Mouse (Mus musculus) right cerebral cortex, postnatal 36 days (tissue): ENCODE results near the gene Prkn.

Experiments used
- DNase-seq, 2 experiments: peaks; one replicate each; pipeline ENCODE4 v3.0.0; 2022; ENCODE audit warnings: low spot score in 2 of 2, mixed read lengths in 1 of 2

Prkn gene

GRCm38 (mm10) chr17:10987040-10987439 is 146.9 kb downstream of the Prkn start:
- DNase-seq = no peak

- DNase-seq = no peak
Measured at GRCm38 (mm10) chr17:10997291-10997690, 157.1 kb downstream of the Prkn start.

GRCm38 (mm10) chr17:11023371-11023770 is 183.2 kb downstream of the Prkn start:
- DNase-seq = no peak

DNA sequence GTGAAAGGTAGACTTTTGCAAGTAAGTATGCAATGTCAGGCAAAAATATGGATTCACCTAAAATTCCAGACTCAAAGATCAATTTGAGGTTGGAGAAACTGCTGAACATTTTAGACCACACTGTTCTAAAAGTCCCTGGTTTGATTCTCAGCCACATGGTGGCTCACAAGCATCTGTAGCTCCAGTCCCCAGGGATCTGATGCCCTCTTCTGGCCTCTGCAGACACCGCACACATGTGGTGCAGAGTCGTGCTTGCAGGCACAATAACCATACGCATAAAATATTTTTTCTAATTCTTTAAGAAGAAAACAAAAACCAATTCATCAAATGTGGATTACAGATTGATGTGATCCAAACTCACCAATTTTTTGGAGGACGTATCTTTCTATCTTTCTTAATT is 189.2 kb downstream of the Prkn start:
- DNase-seq = no peak

DNA sequence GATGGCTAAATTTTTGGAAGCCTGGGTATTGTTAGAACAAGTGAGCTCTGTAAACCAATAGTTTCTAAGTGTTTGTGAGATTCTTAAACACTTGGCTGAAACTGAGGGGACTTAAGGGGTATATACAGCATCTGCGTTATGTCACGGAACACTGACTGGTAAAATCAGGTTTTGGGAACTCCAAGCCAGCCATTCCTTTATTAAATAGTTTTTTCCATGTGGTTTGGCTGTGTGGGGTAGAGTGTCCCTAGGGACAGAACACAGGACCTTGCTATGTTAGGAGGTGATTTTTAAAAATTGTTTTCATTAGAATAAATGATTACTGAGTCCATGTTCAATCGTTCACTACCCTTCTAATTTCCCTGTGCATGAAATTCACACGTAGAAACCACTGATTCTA is 190.8 kb downstream of the Prkn start:
- no peak for DNase-seq

- DNase-seq = no peak
Measured at GRCm38 (mm10) chr17:11032366-11032765, 192.2 kb downstream of the Prkn start.

- DNase-seq = no peak
Measured at GRCm38 (mm10) chr17:11033594-11033993, 193.4 kb downstream of the Prkn start.

GRCm38 (mm10) chr17:11038272-11038671 is 198.1 kb downstream of the Prkn start:
- DNase-seq = no peak

GRCm38 (mm10) chr17:11058986-11059385 is 218.8 kb downstream of the Prkn start:
- DNase-seq = no peak

DNA sequence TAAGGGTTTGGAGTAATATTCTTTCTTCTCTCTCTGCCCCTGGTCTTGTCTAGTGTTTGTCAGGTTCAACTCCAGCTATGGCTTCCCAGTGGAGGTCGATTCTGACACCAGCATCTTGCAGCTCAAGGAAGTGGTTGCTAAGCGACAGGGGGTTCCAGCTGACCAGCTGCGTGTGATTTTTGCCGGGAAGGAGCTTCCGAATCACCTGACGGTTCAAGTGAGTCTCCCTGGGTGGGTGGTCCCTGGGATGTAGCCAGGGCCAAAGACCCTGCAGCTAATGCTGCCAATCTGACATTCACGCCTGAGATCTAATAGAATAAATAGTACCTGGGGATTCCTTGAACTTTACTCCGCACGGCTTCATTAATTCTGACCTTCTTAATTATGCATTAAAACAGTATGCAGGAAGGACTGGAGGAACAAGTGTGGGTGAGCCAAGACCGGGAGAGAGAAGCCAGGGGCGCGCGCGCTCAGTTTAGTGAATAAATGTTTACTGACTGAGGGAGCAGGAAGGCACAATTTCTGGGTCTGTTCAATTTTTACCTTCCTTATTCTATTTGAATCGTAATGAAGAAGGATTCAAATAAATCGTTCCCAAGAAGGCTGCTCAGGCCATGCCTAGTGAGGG is 227.0 kb downstream of the Prkn start:
- DNase-seq = no peak

DNA sequence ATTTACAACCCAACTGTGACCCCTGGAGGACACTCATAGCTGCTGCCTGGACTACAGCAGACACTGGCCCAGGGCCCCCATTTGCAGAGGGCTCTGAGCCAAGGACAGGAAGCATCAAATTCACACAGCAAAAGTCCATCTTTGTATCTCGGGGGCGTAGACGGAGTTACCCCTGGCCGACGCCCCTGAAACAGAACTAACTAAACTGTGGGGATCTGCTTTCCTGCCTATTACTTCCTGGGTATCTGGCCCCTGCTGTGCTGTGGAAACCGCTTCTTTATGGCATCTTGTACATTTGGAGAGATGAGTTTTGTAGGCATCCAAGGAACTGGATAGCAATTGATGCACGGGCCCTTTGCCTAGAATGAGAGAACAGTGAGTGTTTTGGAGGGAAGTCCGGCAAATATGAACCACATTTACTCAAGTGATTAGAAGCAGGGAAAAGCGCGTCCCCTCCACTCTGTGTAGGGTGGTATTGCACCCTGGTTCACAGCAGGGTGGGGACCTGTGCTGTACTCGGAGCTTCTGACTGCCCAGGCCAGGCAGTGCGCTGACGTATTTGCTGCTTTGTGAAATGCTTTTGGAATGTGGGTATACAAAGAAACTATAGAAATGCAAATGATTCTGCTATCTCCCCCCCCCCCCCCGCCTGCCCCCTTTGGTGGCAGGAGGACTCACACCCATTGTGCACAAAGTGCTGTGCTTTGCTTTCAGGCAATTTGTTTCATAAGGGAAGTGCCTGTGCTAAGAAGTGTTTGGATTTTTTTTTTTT is 227.7 kb downstream of the Prkn start:
- DNase-seq = no peak

DNA sequence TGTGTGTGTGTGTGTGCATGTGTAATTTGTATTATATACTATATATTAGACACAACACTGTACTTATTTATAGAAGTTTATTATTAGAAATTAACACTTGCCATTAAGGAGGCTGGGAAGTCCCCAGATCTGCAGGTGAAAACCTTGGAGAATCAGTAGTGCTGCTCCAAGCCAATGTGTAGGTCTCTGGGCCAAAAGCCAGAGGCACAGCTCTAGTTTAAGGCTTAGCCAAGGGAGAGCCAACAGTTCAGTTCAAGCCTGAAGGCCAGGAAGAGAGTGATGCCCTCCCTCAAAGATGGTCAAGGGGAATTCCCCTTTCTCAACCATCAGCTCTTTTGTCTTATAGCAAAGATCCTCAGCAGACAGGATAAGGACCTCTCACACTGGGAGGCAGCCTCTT is 230.8 kb downstream of the Prkn start:
- no peak for DNase-seq

GRCm38 (mm10) chr17:11076319-11076903 is 236.2 kb downstream of the Prkn start:
- peak; percentile 36 to 41 for DNase-seq

DNA sequence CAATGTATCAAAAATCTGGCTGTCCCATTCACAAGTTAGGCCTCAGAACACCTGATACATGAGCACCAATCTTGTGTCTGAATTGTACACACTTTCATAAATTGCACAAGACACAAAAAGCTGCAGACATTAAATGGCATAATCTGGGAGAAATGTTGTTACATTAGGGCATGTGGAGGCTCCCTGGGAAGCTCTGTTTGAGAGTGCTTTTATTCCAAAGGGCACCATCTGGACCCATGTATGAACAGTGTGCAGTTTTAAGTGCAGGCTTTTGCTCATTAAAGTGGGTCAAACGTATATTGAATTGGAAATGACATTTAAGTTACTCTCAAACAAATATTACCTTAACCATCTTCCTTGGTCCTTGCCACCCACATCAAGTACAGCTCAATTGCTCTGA is 246.3 kb downstream of the Prkn start:
- no peak for DNase-seq

DNA sequence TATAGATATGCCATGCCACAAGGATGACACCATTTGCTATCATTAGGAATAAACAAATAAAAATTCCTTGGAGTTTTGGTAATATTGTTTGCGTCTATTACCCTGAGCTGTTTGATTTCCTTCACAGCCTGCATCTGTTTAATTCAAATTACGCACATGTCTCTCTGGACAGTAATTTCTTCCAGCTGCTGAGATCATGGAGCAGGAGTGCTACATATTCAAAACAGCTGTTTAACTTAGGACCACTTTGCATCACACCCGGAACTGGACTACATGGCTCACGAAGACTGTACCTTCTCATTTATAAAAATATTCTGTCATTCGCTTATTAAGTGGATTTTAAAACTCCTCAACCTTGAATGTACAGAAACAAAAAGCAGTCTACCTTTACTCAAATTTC is 246.9 kb downstream of the Prkn start:
- no peak for DNase-seq

- DNase-seq = no peak
Measured at GRCm38 (mm10) chr17:11087823-11088222, 247.6 kb downstream of the Prkn start.

DNA sequence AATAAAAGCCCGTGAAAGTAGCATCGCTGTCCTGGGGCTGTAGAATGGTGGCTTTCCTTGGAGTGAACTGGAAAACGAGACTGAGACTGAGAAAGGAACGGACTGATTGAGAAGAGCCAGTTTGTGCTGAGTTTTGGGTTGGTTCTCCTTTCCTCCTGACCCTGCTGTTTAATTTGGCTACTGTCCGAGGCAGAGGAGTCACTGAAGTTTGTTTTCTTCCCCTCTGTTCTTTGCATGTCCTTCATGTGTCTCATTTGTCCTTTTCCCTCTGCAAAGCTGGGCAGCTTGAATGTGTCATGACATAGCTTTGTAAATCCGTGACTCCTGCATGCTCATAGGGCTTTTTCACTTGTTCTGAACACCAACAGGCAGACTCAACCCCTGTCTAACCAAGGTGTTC is 249.2 kb downstream of the Prkn start:
- DNase-seq = no peak

DNA sequence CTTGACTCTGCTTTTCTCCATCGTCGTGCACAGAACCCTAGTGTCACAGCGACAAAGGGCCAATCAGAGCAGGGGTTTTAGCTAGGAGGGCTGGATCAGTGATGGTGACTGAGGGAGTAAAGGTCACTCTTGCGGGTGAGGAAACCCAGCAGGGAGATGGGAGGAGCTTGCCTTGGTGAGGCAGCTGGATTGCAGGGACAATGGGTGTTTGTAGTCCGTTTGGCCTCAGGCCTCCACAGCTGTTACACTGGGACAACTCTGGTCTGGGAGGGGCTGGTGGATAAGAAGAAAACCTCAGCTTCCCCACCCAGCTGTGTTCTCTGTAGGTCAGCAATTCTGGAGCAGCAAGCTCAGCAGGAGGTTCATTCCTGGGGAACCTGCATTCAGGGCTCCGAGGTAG is 252.7 kb downstream of the Prkn start:
- peak in 1 of 2 experiments; percentile 5 for DNase-seq

DNA sequence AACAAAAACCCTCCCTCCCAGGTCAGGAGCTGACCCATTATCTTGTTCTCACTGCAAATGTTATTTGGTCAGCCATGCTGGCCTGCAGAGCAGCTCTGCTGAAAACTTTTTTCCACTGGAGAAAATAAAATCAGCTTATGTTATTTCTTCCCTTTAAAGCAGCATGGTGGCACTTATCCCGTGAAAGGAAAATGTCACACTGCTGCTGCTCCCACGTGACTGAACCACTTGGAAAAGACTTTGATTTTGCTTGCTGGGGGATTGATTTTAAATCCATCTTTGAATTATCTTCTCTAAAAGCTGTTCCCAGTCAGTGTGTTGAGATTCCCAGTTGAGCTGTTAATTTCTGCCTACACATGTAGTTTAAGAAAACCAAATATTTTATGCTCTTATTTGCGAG is 253.1 kb downstream of the Prkn start:
- DNase-seq = no peak

DNA sequence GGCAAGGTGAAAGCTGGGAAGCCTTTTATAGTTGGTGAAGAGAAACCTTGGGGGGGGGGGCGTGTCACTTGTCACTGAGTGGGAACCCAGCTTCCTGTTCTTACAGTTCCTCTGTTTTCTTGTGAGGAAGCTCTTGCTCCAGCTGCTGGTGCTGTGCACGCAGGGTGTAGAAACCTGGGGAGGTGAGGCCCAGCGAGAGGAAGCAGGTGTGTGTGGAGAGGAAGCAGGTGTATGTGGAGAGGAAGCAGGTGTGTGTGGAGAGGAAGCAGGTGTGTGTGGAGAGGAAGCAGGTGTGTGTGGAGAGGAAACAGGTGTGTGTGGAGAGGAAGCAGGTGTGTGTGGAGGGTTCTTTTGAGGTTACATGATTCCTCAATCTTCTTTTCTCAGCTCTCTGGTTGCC is 266.8 kb downstream of the Prkn start:
- DNase-seq = no peak

GRCm38 (mm10) chr17:11107916-11108315 is 267.7 kb downstream of the Prkn start:
- DNase-seq = peak; percentile 35 to 36

DNA sequence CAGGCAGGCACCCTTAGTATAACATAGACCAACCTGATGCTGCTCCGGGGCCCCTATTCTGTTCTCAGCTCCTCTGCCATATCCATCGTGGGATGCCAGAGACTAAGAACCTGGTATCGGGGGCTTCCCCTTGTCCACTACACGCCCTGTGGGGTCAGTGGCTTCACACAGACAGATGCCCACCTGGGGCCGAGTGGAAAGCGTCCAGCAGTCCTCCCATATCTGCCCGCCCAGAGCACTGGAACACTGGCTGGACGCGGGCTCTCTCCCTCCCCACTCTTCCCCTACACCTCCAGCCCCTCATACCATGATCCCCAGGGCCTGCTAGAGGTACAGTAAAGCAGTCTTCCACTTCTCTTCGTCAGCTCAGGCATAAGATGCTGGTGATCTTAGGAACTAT is 277.3 kb downstream of the Prkn start:
- no peak for DNase-seq

DNA sequence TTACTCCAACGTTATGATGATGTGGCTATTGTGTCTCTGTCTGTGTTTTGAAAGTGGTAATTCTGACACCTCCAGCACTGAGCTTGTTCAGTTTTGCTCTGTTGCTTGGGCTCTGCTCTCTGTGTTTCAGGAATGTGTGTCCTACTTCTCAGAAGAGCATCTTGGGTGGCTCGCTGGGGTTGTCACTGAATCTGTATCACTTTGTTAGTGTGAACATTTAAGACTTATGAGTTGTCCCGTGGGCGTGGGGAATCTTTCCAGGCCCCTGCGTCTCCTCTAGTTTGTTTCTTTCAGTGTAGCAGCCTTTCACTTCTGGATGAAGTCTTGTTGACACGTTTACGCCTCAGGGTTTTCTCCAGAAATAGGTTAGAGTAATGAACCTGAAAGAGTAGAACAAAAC is 283.9 kb downstream of the Prkn start:
- DNase-seq = peak; percentile 16 to 24
